Mouse (Mus musculus): ENCODE measurements around the gene Kirrel2. TPM values are rescaled to one million over a fixed set of nuclear protein-coding genes. Genes with fewer than 3 reads are reported as not detected.
A peak's percentile ranks its signal among the peaks of the same experiment; 100 is the strongest.

Kirrel2 gene
- polyA plus RNA-seq, 1 experiment from 2014 or later: 0.20 TPM

DNA sequence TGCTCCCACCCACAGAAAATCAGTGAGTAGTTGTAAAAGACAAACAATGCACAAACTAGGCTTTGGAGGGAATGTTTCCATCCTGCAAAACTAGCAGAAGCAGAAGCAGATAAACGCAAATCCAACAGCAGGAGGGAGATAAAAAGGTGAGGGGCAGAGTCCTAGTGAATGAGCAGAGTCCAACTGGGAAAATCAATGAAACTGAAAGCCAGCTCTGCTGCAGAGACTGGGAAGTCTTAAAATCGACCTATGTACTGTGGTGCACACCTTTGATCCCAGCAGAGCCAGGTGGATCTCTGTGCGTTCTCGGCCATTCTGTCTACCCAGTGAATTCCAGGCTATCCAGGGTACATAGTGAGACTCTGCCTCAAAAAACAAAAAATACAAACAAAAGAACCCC lies 17.5 kb upstream of the Kirrel2 start:
- DNase-seq (no peak), ATAC-seq (ENCODE audit: low read depth) (peak; percentile 71)
- Histone ChIP-seq H3K36me3 (no peaks in the 10 kb centered on the region), H3K27ac (peak overlapping the region; percentile 54; the same call in 1 of the 2 replicates), H3K4me3 (replicated peaks) (no peak overlapping the region), H3K4me1 (replicated peaks) (no peaks in the 10 kb centered on the region), H3K9ac (no peak overlapping the region), H3K4me2 (no peak overlapping the region), H3K9me3 (replicated peaks) (no peaks in the 10 kb centered on the region), H3K27me3 (0 out of 2 replicates have a peak, but pooled peaks cover 12% of the 10 kb centered on the region)
- 52% methylated on average over 4 of the region's 4 CpGs for WGBS (ENCODE audit: insufficient replicate concordance)

DNA sequence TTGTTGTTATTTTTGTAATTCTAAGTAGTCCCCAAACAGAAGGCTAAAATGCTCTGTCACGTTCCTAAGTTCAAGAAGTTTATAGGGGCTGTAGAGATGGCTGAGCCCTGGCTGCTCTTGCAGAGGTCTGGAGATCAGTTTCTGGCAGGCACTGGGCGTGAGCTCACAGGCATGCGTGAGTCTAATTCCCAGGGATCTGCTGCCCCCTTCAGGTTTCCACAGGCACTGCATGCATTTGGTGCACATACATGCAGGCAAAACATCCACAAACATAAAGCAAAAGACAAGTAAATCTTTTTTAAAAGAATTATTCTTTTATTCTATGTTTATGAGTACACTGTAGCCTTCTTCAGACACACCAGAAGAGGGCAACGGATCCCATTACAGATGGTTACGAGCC lies 14.9 kb upstream of the Kirrel2 start:
- H3K9me3 ChIP-seq (replicated peaks): no peaks in the 10 kb centered on the region
- no peak overlapping the region for H3K27ac ChIP-seq
- H3K27me3 ChIP-seq: peaks cover 10% of the 10 kb centered on the region
- DNase-seq (no peak), ATAC-seq (ENCODE audit: low read depth) (no peak)
- no peaks in the 10 kb centered on the region for H3K36me3 ChIP-seq
- no peak overlapping the region for H3K4me2 ChIP-seq
- WGBS (ENCODE audit: insufficient replicate concordance): 47% methylated on average over 5 of the region's 5 CpGs
- no peak overlapping the region for H3K4me3 ChIP-seq (replicated peaks)
- H3K9ac ChIP-seq: no peak overlapping the region
- no peaks in the 10 kb centered on the region for H3K4me1 ChIP-seq (replicated peaks)

GRCm38 (mm10) chr7:30464816-30465300 lies 7.4 kb upstream of the Kirrel2 start:
- Histone ChIP-seq H3K36me3 (no peaks in the 10 kb centered on the region), H3K4me3 (replicated peaks) (no peak overlapping the region), H3K27ac (no peak overlapping the region), H3K9me3 (replicated peaks) (no peaks in the 10 kb centered on the region), H3K4me1 (replicated peaks) (no peaks in the 10 kb centered on the region; the same call in 1 of the 2 replicates), H3K4me2 (no peak overlapping the region), H3K27me3 (peaks cover 78% of the 10 kb centered on the region), H3K9ac (no peak overlapping the region)
- WGBS (ENCODE audit: insufficient replicate concordance): 15% methylated on average over 6 of the region's 6 CpGs
- DNase-seq: no peak
- no peak for ATAC-seq (ENCODE audit: low read depth)

DNA sequence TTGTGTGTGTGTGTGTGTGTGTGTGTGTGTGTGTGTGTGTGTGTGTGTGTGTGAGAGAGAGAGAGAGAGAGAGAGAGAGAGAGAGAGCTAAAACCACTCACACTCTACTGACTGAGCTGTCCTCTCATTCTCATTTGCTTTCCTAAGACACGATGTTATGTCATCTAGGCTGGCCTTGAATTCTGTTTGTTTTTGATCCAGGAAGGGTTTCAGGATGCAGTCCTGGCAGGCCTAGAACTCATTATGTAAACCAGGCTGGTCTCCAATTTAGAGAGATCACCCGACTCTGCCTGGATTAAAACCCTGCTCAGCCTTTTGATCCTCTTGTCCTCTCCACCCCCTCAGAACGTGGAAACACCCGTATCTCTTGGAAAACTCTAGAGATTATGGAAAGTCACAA lies 6.5 kb upstream of the Kirrel2 start:
- Histone ChIP-seq H3K4me1 (replicated peaks) (no peaks in the 10 kb centered on the region; the same call in 1 of the 2 replicates), H3K27me3 (peaks cover 87% of the 10 kb centered on the region), H3K4me3 (replicated peaks) (no peak overlapping the region), H3K9ac (no peak overlapping the region), H3K36me3 (no peaks in the 10 kb centered on the region), H3K27ac (no peak overlapping the region), H3K9me3 (replicated peaks) (no peaks in the 10 kb centered on the region), H3K4me2 (no peak overlapping the region)
- WGBS (ENCODE audit: insufficient replicate concordance): 27% methylated on average over 4 of the region's 4 CpGs
- DNase-seq (no peak), ATAC-seq (ENCODE audit: low read depth) (no peak)

DNA sequence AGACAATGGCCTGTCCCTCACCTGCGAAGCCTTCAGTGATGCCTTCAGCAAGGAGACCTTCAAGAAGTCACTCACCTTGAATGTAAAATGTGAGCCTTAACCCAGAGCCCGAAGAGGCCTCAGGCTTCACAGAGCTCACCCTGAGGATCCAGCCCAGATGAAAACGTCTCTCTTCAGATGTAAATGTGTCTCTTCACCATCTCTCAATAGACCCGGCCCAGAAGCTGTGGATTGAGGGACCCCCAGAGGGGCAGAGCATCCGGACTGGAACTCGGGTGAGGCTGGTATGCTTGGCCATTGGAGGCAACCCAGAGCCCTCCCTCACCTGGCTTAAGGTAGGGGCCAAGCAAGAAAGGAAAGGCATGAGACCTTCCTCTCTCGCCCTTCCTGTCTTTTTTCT lies 6.1 kb upstream of the Kirrel2 start:
- ATAC-seq (ENCODE audit: low read depth) (no peak), DNase-seq (no peak)
- Histone ChIP-seq H3K27me3 (peaks cover 91% of the 10 kb centered on the region), H3K9me3 (replicated peaks) (no peaks in the 10 kb centered on the region), H3K4me1 (replicated peaks) (no peaks in the 10 kb centered on the region; the same call in 1 of the 2 replicates), H3K4me3 (replicated peaks) (no peak overlapping the region), H3K36me3 (no peaks in the 10 kb centered on the region), H3K27ac (no peak overlapping the region), H3K9ac (no peak overlapping the region), H3K4me2 (no peak overlapping the region)
- 21% methylated on average over 7 of the region's 7 CpGs for WGBS (ENCODE audit: insufficient replicate concordance)

DNA sequence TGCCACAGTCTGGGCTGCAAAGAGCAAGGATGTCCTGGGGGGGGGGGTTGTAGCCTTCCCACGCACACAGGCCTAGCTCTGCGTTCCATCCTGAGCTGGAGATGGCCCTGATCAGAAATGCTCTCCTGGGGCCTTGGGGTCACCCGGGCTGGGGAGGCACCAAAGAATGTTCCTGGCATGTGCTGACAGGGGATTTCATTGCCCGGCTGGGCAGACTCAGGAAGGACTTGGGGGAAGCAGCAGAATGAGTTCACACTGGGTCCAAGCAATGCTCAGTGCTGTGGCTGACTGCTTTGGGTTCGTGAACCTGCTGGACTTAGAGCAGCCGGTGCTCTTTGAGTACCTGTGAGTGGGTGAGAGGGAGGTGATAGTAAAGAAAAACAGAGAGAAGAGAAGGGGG lies 2.0 kb upstream of the Kirrel2 start:
- WGBS (ENCODE audit: insufficient replicate concordance): 36% methylated on average over 6 of the region's 6 CpGs
- Histone ChIP-seq H3K4me2 (no peak overlapping the region), H3K27ac (no peak overlapping the region), H3K27me3 (peaks cover 94% of the 10 kb centered on the region), H3K9ac (no peak overlapping the region), H3K4me1 (replicated peaks) (peaks cover 7% of the 10 kb centered on the region; the same call in 1 of the 2 replicates), H3K9me3 (replicated peaks) (no peaks in the 10 kb centered on the region), H3K36me3 (no peaks in the 10 kb centered on the region), H3K4me3 (replicated peaks) (no peak overlapping the region)
- ATAC-seq (ENCODE audit: low read depth): no peak
- DNase-seq: no peak

GRCm38 (mm10) chr7:30456911-30457628 lies 420 bp downstream of the Kirrel2 start:
- H3K4me3 ChIP-seq (replicated peaks): no peak overlapping the region
- no peaks in the 10 kb centered on the region for H3K36me3 ChIP-seq
- no peak overlapping the region for H3K27ac ChIP-seq
- DNase-seq (no peak), ATAC-seq (ENCODE audit: low read depth) (no peak)
- H3K4me2 ChIP-seq: no peak overlapping the region
- peaks cover 93% of the 10 kb centered on the region for H3K27me3 ChIP-seq
- no peak overlapping the region for H3K9ac ChIP-seq
- H3K4me1 ChIP-seq (replicated peaks): peaks cover 19% of the 10 kb centered on the region
- H3K9me3 ChIP-seq (replicated peaks): no peaks in the 10 kb centered on the region
- 4% methylated on average over 31 of the region's 31 CpGs for WGBS (ENCODE audit: insufficient replicate concordance)

DNA sequence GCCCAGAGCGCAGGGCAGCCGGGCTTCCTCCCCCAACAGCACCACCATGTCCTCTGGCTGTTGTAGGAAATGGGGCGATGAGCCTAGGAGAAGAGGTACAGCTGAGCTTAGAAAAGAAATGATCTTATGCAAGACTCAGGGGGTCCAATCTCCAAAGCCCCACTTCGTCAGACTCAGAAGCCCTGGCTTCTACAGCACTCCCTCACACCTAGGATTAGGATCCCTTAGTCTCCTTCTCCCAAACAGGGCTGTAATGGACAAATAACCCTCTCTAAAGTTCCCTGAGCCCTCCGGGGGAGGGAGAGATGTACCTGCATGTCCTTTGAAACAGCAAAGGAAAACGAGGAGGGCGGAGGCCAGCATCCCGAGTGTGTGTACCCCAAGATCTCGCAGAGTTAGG lies 1.0 kb downstream of the Kirrel2 start:
- DNase-seq (no peak), ATAC-seq (ENCODE audit: low read depth) (no peak)
- H3K4me2 ChIP-seq: no peak overlapping the region
- H3K36me3 ChIP-seq: no peaks in the 10 kb centered on the region
- H3K4me1 ChIP-seq (replicated peaks): peaks cover 19% of the 10 kb centered on the region
- H3K9me3 ChIP-seq (replicated peaks): no peaks in the 10 kb centered on the region
- H3K9ac ChIP-seq: no peak overlapping the region
- no peak overlapping the region for H3K4me3 ChIP-seq (replicated peaks)
- WGBS (ENCODE audit: insufficient replicate concordance): 3% methylated on average over 9 of the region's 9 CpGs
- peaks cover 92% of the 10 kb centered on the region for H3K27me3 ChIP-seq
- H3K27ac ChIP-seq: no peak overlapping the region

DNA sequence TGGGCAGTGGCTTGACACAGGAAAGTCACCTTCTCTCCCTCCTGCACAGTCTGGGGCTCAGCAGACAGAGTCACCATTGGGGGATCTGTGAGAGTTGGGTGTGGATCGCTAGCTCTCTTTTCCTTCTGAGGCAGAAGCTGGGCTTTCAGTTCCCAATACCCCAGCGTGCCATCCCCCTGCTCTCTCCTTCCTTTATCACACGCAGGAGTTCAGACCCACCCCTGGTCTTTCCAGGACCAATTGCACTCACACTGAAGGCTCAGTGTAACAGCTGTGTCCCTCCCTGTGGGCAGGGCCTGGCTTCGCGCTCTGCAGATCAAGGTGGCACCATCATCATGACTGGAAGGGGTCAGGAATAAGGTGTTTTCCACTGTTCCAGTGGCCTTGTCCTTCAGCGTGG lies 3.2 kb downstream of the Kirrel2 start:
- H3K4me1 ChIP-seq (replicated peaks): peaks cover 19% of the 10 kb centered on the region
- no peaks in the 10 kb centered on the region for H3K36me3 ChIP-seq
- peak overlapping the region; percentile 21; the same call in 1 of the 2 replicates for H3K4me3 ChIP-seq (replicated peaks)
- H3K9me3 ChIP-seq (replicated peaks): no peaks in the 10 kb centered on the region
- WGBS (ENCODE audit: insufficient replicate concordance): 10% methylated on average over 6 of the region's 6 CpGs
- DNase-seq: no peak
- no peak overlapping the region for H3K27ac ChIP-seq
- ATAC-seq (ENCODE audit: low read depth): 0 out of 2 replicates have a peak, but pooled peaks have one; percentile 26
- H3K9ac ChIP-seq: no peak overlapping the region
- H3K4me2 ChIP-seq: peak overlapping the region; percentile 43
- peaks cover 70% of the 10 kb centered on the region for H3K27me3 ChIP-seq

DNA sequence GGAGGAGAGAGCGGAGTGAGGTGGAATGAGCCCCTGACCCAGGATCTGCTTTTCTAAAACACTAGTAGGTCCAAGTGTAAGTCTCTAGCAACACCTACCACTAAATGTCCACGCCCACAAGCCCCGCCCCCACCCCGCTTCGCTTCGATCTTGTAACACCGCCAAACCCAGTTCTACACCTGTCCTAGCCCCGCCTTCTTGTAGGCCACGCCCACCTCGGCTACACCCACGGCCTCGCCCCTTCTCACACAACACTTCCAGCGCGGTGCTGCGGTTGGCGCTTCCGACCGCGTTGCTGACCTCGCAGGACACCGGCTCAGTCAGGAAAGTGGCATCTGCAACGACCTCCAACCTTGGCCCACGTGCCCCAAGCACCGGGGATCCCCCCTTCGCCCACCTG lies 3.7 kb downstream of the Kirrel2 start:
- no peak overlapping the region for H3K9ac ChIP-seq
- H3K27me3 ChIP-seq: peaks cover 65% of the 10 kb centered on the region
- H3K27ac ChIP-seq: no peak overlapping the region
- no peaks in the 10 kb centered on the region for H3K36me3 ChIP-seq
- peak; percentile 27 for DNase-seq
- peak overlapping the region; percentile 21; the same call in 1 of the 2 replicates for H3K4me3 ChIP-seq (replicated peaks)
- H3K4me1 ChIP-seq (replicated peaks): peaks cover 19% of the 10 kb centered on the region
- ATAC-seq (ENCODE audit: low read depth): peak; percentile 50; the same call in 1 of the 2 replicates
- no peaks in the 10 kb centered on the region for H3K9me3 ChIP-seq (replicated peaks)
- WGBS (ENCODE audit: insufficient replicate concordance): 2% methylated on average over 25 of the region's 25 CpGs
- H3K4me2 ChIP-seq: peak overlapping the region; percentile 43

DNA sequence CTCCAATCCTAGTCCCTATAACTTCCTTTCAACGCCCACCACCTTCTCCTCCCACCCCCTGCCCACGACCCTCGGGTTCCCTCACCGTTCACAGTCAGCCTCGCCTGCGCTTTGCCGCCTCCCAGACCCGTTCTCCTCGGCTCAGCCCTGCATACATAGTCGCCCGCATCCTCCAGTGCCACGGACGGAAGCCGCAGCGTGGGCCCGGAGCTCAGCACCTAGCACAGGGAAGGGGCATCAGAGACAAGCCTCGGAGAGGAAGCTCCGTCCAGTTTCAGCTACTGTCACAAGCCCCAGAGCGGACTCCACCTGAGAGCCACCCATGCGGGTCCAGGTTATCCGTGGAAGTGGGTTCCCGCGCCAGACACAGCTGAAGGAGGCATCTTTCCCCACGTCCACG lies 4.2 kb downstream of the Kirrel2 start:
- Histone ChIP-seq H3K36me3 (no peaks in the 10 kb centered on the region), H3K9me3 (replicated peaks) (no peaks in the 10 kb centered on the region), H3K4me2 (no peak overlapping the region; the same call in 1 of the 2 replicates), H3K27ac (no peak overlapping the region), H3K27me3 (peaks cover 60% of the 10 kb centered on the region), H3K4me1 (replicated peaks) (peaks cover 19% of the 10 kb centered on the region), H3K4me3 (replicated peaks) (peak overlapping the region; percentile 21; the same call in 1 of the 2 replicates), H3K9ac (no peak overlapping the region)
- WGBS (ENCODE audit: insufficient replicate concordance): 18% methylated on average over 25 of the region's 25 CpGs
- ATAC-seq (ENCODE audit: low read depth) (no peak), DNase-seq (no peak)

- H3K27me3 ChIP-seq: peaks cover 42% of the 10 kb centered on the region
These were observed 7.2 kb downstream of the Kirrel2 start for GRCm38 (mm10) chr7:30450241-30450640.

More at GRCm38 (mm10) chr7:30450241-30450640, 7.2 kb downstream of the Kirrel2 start:
- 60% methylated on average over 7 of the region's 7 CpGs for WGBS (ENCODE audit: insufficient replicate concordance)
- H3K4me1 ChIP-seq (replicated peaks): peaks cover 16% of the 10 kb centered on the region
- no peak overlapping the region for H3K4me3 ChIP-seq (replicated peaks)
- H3K36me3 ChIP-seq: no peaks in the 10 kb centered on the region
- H3K9ac ChIP-seq: no peak overlapping the region
- ATAC-seq (ENCODE audit: low read depth): no peak
- H3K27ac ChIP-seq: no peak overlapping the region
- DNase-seq: no peak
- no peak overlapping the region for H3K4me2 ChIP-seq
- H3K9me3 ChIP-seq (replicated peaks): peaks cover 4% of the 10 kb centered on the region; the same call in 1 of the 2 replicates
